Mouse (Mus musculus) forebrain, embryonic 12.5 days (tissue): ENCODE data around the gene Sfmbt2. TPM values are rescaled to one million over a fixed set of nuclear protein-coding genes. Genes with fewer than 3 reads are reported as not detected.
"Not testable (repeated sequence)": the region's sequence is repeated elsewhere in the genome, so short reads cannot be mapped to it uniquely, and the experiment has no call there.

Experiments used
- ATAC-seq: fragments of 200-750 bp; cut with Nextera tagmentation; 2 replicates; pipeline ENCODE4 v1.8.0; 2017; ENCODE audit warnings: moderate TSS enrichment; ENCODE audit not compliant: low FRiP score
- H3K27ac ChIP-seq: fragments of 300-500 bp; sonication (generic); 2 replicates; pipeline ENCODE4 v1.5.1; 2016; ENCODE audit warnings: mild to moderate bottlenecking
- H3K27me3 ChIP-seq: fragments of 300-500 bp; sonication (generic); 2 replicates; pipeline ENCODE4 v1.6.1; 2016; ENCODE audit warnings: mild to moderate bottlenecking
- H3K36me3 ChIP-seq: fragments of 300-500 bp; sonication (generic); replicated peaks from 2 replicates; pipeline ENCODE4 v1.6.1; 2016; ENCODE audit warnings: mild to moderate bottlenecking
- H3K4me1 ChIP-seq: fragments of 300-500 bp; sonication (generic); 2 replicates; pipeline ENCODE4 v1.6.1; 2016
- H3K4me2 ChIP-seq: fragments of 300-500 bp; sonication (generic); 2 replicates; pipeline ENCODE4 v1.6.1; 2016; ENCODE audit warnings: mild to moderate bottlenecking, moderate library complexity
- H3K4me3 ChIP-seq: fragments of 300-500 bp; sonication (generic); replicated peaks from 2 replicates; pipeline ENCODE4 v1.5.1; 2016; ENCODE audit warnings: mild to moderate bottlenecking
- H3K9ac ChIP-seq: fragments of 300-500 bp; sonication (generic); 2 replicates; pipeline ENCODE4 v1.6.1; 2016; ENCODE audit warnings: mild to moderate bottlenecking
- H3K9me3 ChIP-seq: fragments of 300-500 bp; sonication (generic); 2 replicates; pipeline ENCODE4 v1.6.1; 2016
- WGBS: fragments of 180-500 bp; shearing (Covaris S2); methylation state at CpG from one replicate; pipeline ENCODE4 v1.1.7; 2016; 5-methylcytosine and 5-hydroxymethylcytosine counted together
- polyA plus RNA-seq: library from polyadenylated mRNA; unstranded; fragments of >200 nt; fragmentation: Nextera tagmentation; extraction: Ambion mirVana; gene quantifications from 2 replicates; pipeline ENCODE4 v1.2.1, GENCODE M21; 2016

The Sfmbt2 gene
- polyA plus RNA-seq: 1.5 and 2.3 TPM in 2 replicates

GRCm38 (mm10) chr2:10370176-10370575 lies at the start of gene Sfmbt2:
Gene Sfmbt2 (plus strand): TSS chr2:10370510.
- no peak for ATAC-seq

GRCm38 (mm10) chr2:10321093-10321492 lies 49.2 kb upstream of the Sfmbt2 start:
- H3K9ac ChIP-seq: no peak overlapping the region
- H3K4me3 ChIP-seq: no peak overlapping the region
- 78% methylated on average over 6 of the region's 6 CpGs for WGBS
- ATAC-seq: no peak
- H3K4me2 ChIP-seq: no peak overlapping the region
- H3K36me3 ChIP-seq: no peaks in the 10 kb centered on the region
- H3K4me1 ChIP-seq: no peaks in the 10 kb centered on the region
- no peaks in the 10 kb centered on the region for H3K9me3 ChIP-seq
- H3K27ac ChIP-seq: no peak overlapping the region
- peaks cover 2% of the 10 kb centered on the region; the same call in 1 of the 2 replicates for H3K27me3 ChIP-seq

More at GRCm38 (mm10) chr2:10370176-10370575, at the start of gene Sfmbt2:
- H3K27me3 ChIP-seq: peaks cover 77% of the 10 kb centered on the region
- no peak within 1 kb of the TSS for H3K4me2 ChIP-seq
- H3K36me3 ChIP-seq: no peaks in the 10 kb centered on the region
- no peak within 1 kb of the TSS for H3K4me3 ChIP-seq
- H3K9ac ChIP-seq: no peak within 1 kb of the TSS
- peaks cover 18% of the 10 kb centered on the region for H3K4me1 ChIP-seq
- no peaks in the 10 kb centered on the region for H3K9me3 ChIP-seq
- no peak within 1 kb of the TSS for H3K27ac ChIP-seq
- WGBS: 1% methylated on average over 10 of the region's 10 CpGs

GRCm38 (mm10) chr2:10323173-10323572 lies 47.1 kb upstream of the Sfmbt2 start:
- no peak for ATAC-seq
- Histone ChIP-seq H3K36me3 (no peaks in the 10 kb centered on the region), H3K9me3 (no peaks in the 10 kb centered on the region), H3K4me3 (no peak overlapping the region), H3K27me3 (peaks cover 2% of the 10 kb centered on the region; the same call in 1 of the 2 replicates), H3K27ac (no peak overlapping the region), H3K9ac (no peak overlapping the region), H3K4me2 (no peak overlapping the region), H3K4me1 (no peaks in the 10 kb centered on the region)
- 73% methylated on average over 4 of the region's 4 CpGs for WGBS

GRCm38 (mm10) chr2:10324980-10325379 lies 45.3 kb upstream of the Sfmbt2 start:
- H3K27ac ChIP-seq: no peak overlapping the region
- ATAC-seq: no peak
- H3K27me3 ChIP-seq: peaks cover 2% of the 10 kb centered on the region; the same call in 1 of the 2 replicates
- no peaks in the 10 kb centered on the region for H3K4me1 ChIP-seq
- no peak overlapping the region for H3K4me2 ChIP-seq
- no peak overlapping the region for H3K9ac ChIP-seq
- H3K9me3 ChIP-seq: no peaks in the 10 kb centered on the region
- WGBS: 83% methylated on average over 4 of the region's 4 CpGs
- no peaks in the 10 kb centered on the region for H3K36me3 ChIP-seq
- no peak overlapping the region for H3K4me3 ChIP-seq

GRCm38 (mm10) chr2:10330216-10330615 lies 40.1 kb upstream of the Sfmbt2 start:
- Histone ChIP-seq H3K27me3 (peaks cover 28% of the 10 kb centered on the region), H3K4me1 (peaks cover 3% of the 10 kb centered on the region; the same call in 1 of the 2 replicates), H3K9ac (no peak overlapping the region), H3K27ac (no peak overlapping the region), H3K4me2 (no peak overlapping the region), H3K36me3 (no peaks in the 10 kb centered on the region), H3K9me3 (no peaks in the 10 kb centered on the region), H3K4me3 (no peak overlapping the region)
- ATAC-seq: no peak
- WGBS: 84% methylated on average over 5 of the region's 5 CpGs

GRCm38 (mm10) chr2:10334299-10334698 lies 36.0 kb upstream of the Sfmbt2 start:
- H3K27me3 ChIP-seq: peaks cover 42% of the 10 kb centered on the region
- H3K27ac ChIP-seq: no peak overlapping the region
- no peak overlapping the region for H3K4me2 ChIP-seq
- no peak overlapping the region for H3K4me3 ChIP-seq
- WGBS: 4% methylated on average over 6 of the region's 6 CpGs
- H3K9ac ChIP-seq: no peak overlapping the region
- peaks cover 3% of the 10 kb centered on the region; the same call in 1 of the 2 replicates for H3K4me1 ChIP-seq
- no peak; the same call in 1 of the 2 replicates for ATAC-seq
- no peaks in the 10 kb centered on the region for H3K36me3 ChIP-seq
- no peaks in the 10 kb centered on the region for H3K9me3 ChIP-seq

- Histone ChIP-seq H3K36me3 (no peaks in the 10 kb centered on the region), H3K9me3 (no peaks in the 10 kb centered on the region), H3K27me3 (peaks cover 45% of the 10 kb centered on the region), H3K4me1 (peaks cover 3% of the 10 kb centered on the region; the same call in 1 of the 2 replicates), H3K9ac (no peak overlapping the region), H3K4me2 (no peak overlapping the region), H3K27ac (no peak overlapping the region), H3K4me3 (no peak overlapping the region)
- WGBS: 54% methylated on average over 4 of the region's 4 CpGs
- no peak for ATAC-seq
These were observed 35.2 kb upstream of the Sfmbt2 start for GRCm38 (mm10) chr2:10335037-10335608.

GRCm38 (mm10) chr2:10340022-10340421 lies 30.3 kb upstream of the Sfmbt2 start:
- Histone ChIP-seq H3K27ac (no peak overlapping the region), H3K36me3 (no peaks in the 10 kb centered on the region), H3K27me3 (peaks cover 22% of the 10 kb centered on the region), H3K9me3 (no peaks in the 10 kb centered on the region), H3K4me2 (no peak overlapping the region), H3K4me1 (no peaks in the 10 kb centered on the region), H3K4me3 (no peak overlapping the region), H3K9ac (no peak overlapping the region)
- 85% methylated on average over 1 of the region's 1 CpGs for WGBS
- no peak for ATAC-seq

- 86% methylated on average over 5 of the region's 5 CpGs for WGBS
- Histone ChIP-seq H3K4me2 (no peak overlapping the region), H3K27ac (no peak overlapping the region), H3K9ac (no peak overlapping the region), H3K4me3 (no peak overlapping the region), H3K36me3 (no peaks in the 10 kb centered on the region), H3K4me1 (no peaks in the 10 kb centered on the region), H3K9me3 (no peaks in the 10 kb centered on the region), H3K27me3 (0 out of 2 replicates have a peak, but pooled peaks cover 6% of the 10 kb centered on the region)
- no peak for ATAC-seq
These were observed 26.8 kb upstream of the Sfmbt2 start for GRCm38 (mm10) chr2:10343523-10343922.

- not testable (repeated sequence) for H3K9me3 ChIP-seq, H3K4me1 ChIP-seq, H3K4me2 ChIP-seq, H3K9ac ChIP-seq, ATAC-seq, H3K27ac ChIP-seq, H3K36me3 ChIP-seq, H3K4me3 ChIP-seq, H3K27me3 ChIP-seq
- WGBS: 79% methylated on average over 1 of the region's 1 CpGs
These were observed 26.2 kb upstream of the Sfmbt2 start for GRCm38 (mm10) chr2:10344073-10344472.

- H3K9ac ChIP-seq: no peak overlapping the region
- WGBS: 92% methylated on average over 4 of the region's 4 CpGs
- no peak overlapping the region for H3K4me3 ChIP-seq
- no peaks in the 10 kb centered on the region for H3K9me3 ChIP-seq
- no peak overlapping the region for H3K4me2 ChIP-seq
- ATAC-seq: no peak
- H3K27ac ChIP-seq: no peak overlapping the region
- 0 out of 2 replicates have a peak, but pooled peaks cover 2% of the 10 kb centered on the region for H3K4me1 ChIP-seq
- H3K27me3 ChIP-seq: no peaks in the 10 kb centered on the region
- no peaks in the 10 kb centered on the region for H3K36me3 ChIP-seq
These were observed 23.1 kb upstream of the Sfmbt2 start for GRCm38 (mm10) chr2:10347193-10347592.

- Histone ChIP-seq H3K4me2 (no peak overlapping the region), H3K9ac (no peak overlapping the region), H3K9me3 (no peaks in the 10 kb centered on the region), H3K27me3 (no peaks in the 10 kb centered on the region), H3K27ac (no peak overlapping the region), H3K4me1 (0 out of 2 replicates have a peak, but pooled peaks cover 2% of the 10 kb centered on the region), H3K4me3 (no peak overlapping the region), H3K36me3 (no peaks in the 10 kb centered on the region)
- WGBS: 86% methylated on average over 5 of the region's 5 CpGs
- ATAC-seq: no peak
These were observed 22.3 kb upstream of the Sfmbt2 start for GRCm38 (mm10) chr2:10348036-10348435.

- 20% methylated on average over 4 of the region's 4 CpGs for WGBS
- Histone ChIP-seq H3K27me3 (no peaks in the 10 kb centered on the region), H3K9me3 (no peaks in the 10 kb centered on the region)
These were observed 20.0 kb upstream of the Sfmbt2 start for GRCm38 (mm10) chr2:10350266-10350810.

More at GRCm38 (mm10) chr2:10350266-10350810, 20.0 kb upstream of the Sfmbt2 start:
- no peaks in the 10 kb centered on the region for H3K36me3 ChIP-seq
- no peak overlapping the region for H3K9ac ChIP-seq
- 0 out of 2 replicates have a peak, but pooled peaks cover 2% of the 10 kb centered on the region for H3K4me1 ChIP-seq
- H3K4me3 ChIP-seq: no peak overlapping the region
- H3K27ac ChIP-seq: no peak overlapping the region
- H3K4me2 ChIP-seq: no peak overlapping the region
- no peak for ATAC-seq
